Mouse (Mus musculus): Measurements from ENCODE around the gene Adssl1. TPM values are rescaled to one million over a fixed set of nuclear protein-coding genes. Genes with fewer than 3 reads are reported as not detected.

Adssl1 gene
- polyA plus RNA-seq, 1 experiment, result 34.5 TPM

DNA sequence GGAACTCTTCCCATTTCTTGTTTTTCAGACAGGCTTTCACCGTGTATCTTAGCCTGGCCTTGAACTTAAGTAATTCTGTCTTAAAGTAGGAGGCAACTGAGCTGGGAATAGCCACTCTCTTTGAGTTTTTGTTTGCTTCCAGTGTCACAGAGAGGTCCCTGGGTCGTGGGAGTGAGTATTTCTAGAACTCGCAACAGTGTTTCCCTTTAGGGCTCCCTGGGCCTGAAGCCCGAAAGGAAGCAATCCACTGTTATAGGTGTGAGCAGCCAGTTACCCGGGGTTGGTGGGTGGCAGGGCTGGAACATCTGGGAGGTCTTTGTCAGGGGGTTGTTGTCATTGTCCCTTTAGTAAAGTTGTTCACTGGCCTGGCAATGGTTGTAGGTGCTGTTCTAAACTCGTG lies 26.3 kb downstream of the Adssl1 start:
- Histone ChIP-seq H3K27ac (replicated peaks; ENCODE audit: low read depth, low read length) (no peak overlapping the region), H3K4me3 (ENCODE audit: insufficient read depth, low read depth, low read length) (no peak overlapping the region), H3K4me1 (ENCODE audit: control insufficient read depth, insufficient read depth, insufficient read length, low read length) (peaks cover 2% of the 10 kb centered on the region; the same call in 1 of the 2 replicates)

GRCm38 (mm10) chr12:112648081-112648480 lies 28.2 kb downstream of the Adssl1 start:
- H3K4me1 ChIP-seq (ENCODE audit: control insufficient read depth, insufficient read depth, insufficient read length, low read length), result peaks cover 2% of the 10 kb centered on the region; the same call in 1 of the 2 replicates
- no peak overlapping the region for H3K4me3 ChIP-seq (ENCODE audit: insufficient read depth, low read depth, low read length)
- no peak overlapping the region for H3K27ac ChIP-seq (replicated peaks; ENCODE audit: low read depth, low read length)

- H3K27ac ChIP-seq (replicated peaks; ENCODE audit: low read depth, low read length), result no peak overlapping the region
- no peak overlapping the region for H3K4me3 ChIP-seq (ENCODE audit: insufficient read depth, low read depth, low read length)
- no peaks in the 10 kb centered on the region for H3K4me1 ChIP-seq (ENCODE audit: control insufficient read depth, insufficient read depth, insufficient read length, low read length)
Observed at GRCm38 (mm10) chr12:112651778-112652439, 32.1 kb downstream of the Adssl1 start.

- no peaks in the 10 kb centered on the region for H3K4me1 ChIP-seq (ENCODE audit: control insufficient read depth, insufficient read depth, insufficient read length, low read length)
Observed at GRCm38 (mm10) chr12:112653157-112653824, 33.4 kb downstream of the Adssl1 start.

GRCm38 (mm10) chr12:112654076-112654475 lies 34.2 kb downstream of the Adssl1 start:
- Histone ChIP-seq H3K27ac (replicated peaks; ENCODE audit: low read depth, low read length) (no peak overlapping the region), H3K4me3 (ENCODE audit: insufficient read depth, low read depth, low read length) (no peak overlapping the region), H3K4me1 (ENCODE audit: control insufficient read depth, insufficient read depth, insufficient read length, low read length) (no peaks in the 10 kb centered on the region)

More at GRCm38 (mm10) chr12:112653157-112653824, 33.4 kb downstream of the Adssl1 start:
- Histone ChIP-seq H3K4me3 (ENCODE audit: insufficient read depth, low read depth, low read length) (no peak overlapping the region), H3K27ac (replicated peaks; ENCODE audit: low read depth, low read length) (no peak overlapping the region)

- Histone ChIP-seq H3K4me3 (ENCODE audit: insufficient read depth, low read depth, low read length) (no peak overlapping the region), H3K27ac (replicated peaks; ENCODE audit: low read depth, low read length) (no peak overlapping the region), H3K4me1 (ENCODE audit: control insufficient read depth, insufficient read depth, insufficient read length, low read length) (no peaks in the 10 kb centered on the region)
Observed at GRCm38 (mm10) chr12:112658619-112659018, 38.8 kb downstream of the Adssl1 start.

DNA sequence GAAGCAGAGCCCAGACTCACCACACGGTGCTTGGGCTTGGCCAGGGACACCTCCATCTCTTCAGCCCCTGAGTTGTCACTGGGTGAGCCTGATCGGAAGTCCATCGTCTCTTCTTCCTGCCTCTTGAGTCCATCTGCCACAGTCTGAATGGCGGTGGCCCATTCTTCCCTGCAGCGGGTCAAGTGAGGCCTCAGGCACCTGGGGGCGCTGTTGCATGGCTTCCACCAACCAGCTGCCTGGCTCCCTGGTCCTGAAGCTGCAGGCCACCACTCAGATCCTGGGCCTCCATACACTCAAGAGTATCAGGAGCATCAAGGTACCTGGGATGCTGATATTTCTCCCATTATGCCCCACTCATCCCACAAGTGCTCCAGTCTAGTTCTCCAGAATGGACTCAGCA lies 39.3 kb downstream of the Adssl1 start:
- no peak overlapping the region for H3K4me3 ChIP-seq (ENCODE audit: insufficient read depth, low read depth, low read length)
- H3K27ac ChIP-seq (replicated peaks; ENCODE audit: low read depth, low read length), result no peak overlapping the region
- no peaks in the 10 kb centered on the region for H3K4me1 ChIP-seq (ENCODE audit: control insufficient read depth, insufficient read depth, insufficient read length, low read length)

- H3K4me3 ChIP-seq (ENCODE audit: insufficient read depth, low read depth, low read length), result no peak overlapping the region
- H3K27ac ChIP-seq (replicated peaks; ENCODE audit: low read depth, low read length), result no peak overlapping the region
- peaks cover 11% of the 10 kb centered on the region; the same call in 1 of the 2 replicates for H3K4me1 ChIP-seq (ENCODE audit: control insufficient read depth, insufficient read depth, insufficient read length, low read length)
Observed at GRCm38 (mm10) chr12:112660576-112661326, 40.9 kb downstream of the Adssl1 start.

DNA sequence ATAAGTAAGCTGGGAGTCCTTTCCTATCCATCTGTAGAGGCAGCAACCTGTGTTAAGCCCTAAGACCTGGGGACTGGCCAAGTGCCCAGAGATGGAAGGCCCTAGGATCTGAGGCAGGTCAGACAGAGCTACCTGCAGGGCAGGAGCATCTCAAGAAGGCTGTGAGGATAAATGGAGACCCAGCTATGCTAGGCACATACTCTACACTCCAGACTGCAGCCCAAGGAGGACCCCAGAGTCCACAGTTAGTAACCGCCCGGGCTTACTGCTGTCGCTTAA lies 41.4 kb downstream of the Adssl1 start:
- Histone ChIP-seq H3K4me1 (ENCODE audit: control insufficient read depth, insufficient read depth, insufficient read length, low read length) (peaks cover 11% of the 10 kb centered on the region; the same call in 1 of the 2 replicates), H3K4me3 (ENCODE audit: insufficient read depth, low read depth, low read length) (no peak overlapping the region), H3K27ac (replicated peaks; ENCODE audit: low read depth, low read length) (no peak overlapping the region)

- no peak overlapping the region for H3K4me3 ChIP-seq (ENCODE audit: insufficient read depth, low read depth, low read length)
- H3K4me1 ChIP-seq (ENCODE audit: control insufficient read depth, insufficient read depth, insufficient read length, low read length), result peaks cover 16% of the 10 kb centered on the region
- no peak overlapping the region for H3K27ac ChIP-seq (replicated peaks; ENCODE audit: low read depth, low read length)
Observed at GRCm38 (mm10) chr12:112661851-112662250, 42.0 kb downstream of the Adssl1 start.

DNA sequence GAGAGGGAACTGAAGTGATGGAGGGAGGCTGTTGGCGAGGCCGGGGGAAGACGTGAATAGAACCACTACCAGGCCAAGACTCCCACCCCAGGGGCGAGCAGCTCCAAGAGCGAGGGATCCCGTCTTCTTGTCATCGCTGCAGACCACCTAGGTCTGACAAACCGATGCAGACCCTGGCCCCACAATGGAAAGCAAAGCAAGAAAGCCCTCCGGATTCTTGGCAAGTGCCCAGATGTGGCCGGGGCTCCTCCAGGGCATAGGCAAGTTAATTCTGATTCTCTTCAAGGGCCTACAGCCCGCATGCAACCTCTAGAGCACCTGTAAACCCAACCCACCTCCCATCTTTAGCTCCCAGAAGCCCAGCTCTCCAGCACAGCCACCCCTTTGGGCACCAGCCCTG lies 43.5 kb downstream of the Adssl1 start:
- H3K4me1 ChIP-seq (ENCODE audit: control insufficient read depth, insufficient read depth, insufficient read length, low read length), result peaks cover 26% of the 10 kb centered on the region
- H3K4me3 ChIP-seq (ENCODE audit: insufficient read depth, low read depth, low read length), result no peak overlapping the region
- H3K27ac ChIP-seq (replicated peaks; ENCODE audit: low read depth, low read length), result no peak overlapping the region

GRCm38 (mm10) chr12:112663716-112664115 lies 43.9 kb downstream of the Adssl1 start:
- H3K27ac ChIP-seq (replicated peaks; ENCODE audit: low read depth, low read length), result no peak overlapping the region
- H3K4me3 ChIP-seq (ENCODE audit: insufficient read depth, low read depth, low read length), result no peak overlapping the region
- peaks cover 30% of the 10 kb centered on the region for H3K4me1 ChIP-seq (ENCODE audit: control insufficient read depth, insufficient read depth, insufficient read length, low read length)

GRCm38 (mm10) chr12:112664124-112664523 lies 44.3 kb downstream of the Adssl1 start:
- no peak overlapping the region for H3K27ac ChIP-seq (replicated peaks; ENCODE audit: low read depth, low read length)
- peaks cover 34% of the 10 kb centered on the region for H3K4me1 ChIP-seq (ENCODE audit: control insufficient read depth, insufficient read depth, insufficient read length, low read length)
- no peak overlapping the region for H3K4me3 ChIP-seq (ENCODE audit: insufficient read depth, low read depth, low read length)

DNA sequence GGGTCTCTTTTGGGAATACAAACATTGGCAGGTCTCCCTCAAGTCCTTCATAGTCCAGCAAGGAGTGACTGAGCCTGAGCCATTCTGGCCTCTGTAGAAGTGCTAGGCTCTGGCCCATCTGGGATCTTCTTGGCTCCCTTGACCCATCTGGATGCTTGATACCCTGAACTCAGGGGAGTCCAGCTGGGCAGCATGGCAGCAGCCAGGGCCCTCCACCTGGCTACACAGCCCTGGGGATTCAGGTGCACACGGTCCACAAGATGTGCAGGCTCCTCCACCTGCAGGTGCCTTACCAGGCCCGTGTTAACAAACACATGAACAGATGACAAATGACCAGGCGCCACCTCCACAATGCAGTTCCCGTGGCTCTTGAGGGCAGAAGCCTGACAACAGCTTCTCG lies 44.8 kb downstream of the Adssl1 start:
- Histone ChIP-seq H3K4me1 (ENCODE audit: control insufficient read depth, insufficient read depth, insufficient read length, low read length) (peaks cover 35% of the 10 kb centered on the region), H3K27ac (replicated peaks; ENCODE audit: low read depth, low read length) (no peak overlapping the region), H3K4me3 (ENCODE audit: insufficient read depth, low read depth, low read length) (no peak overlapping the region)

DNA sequence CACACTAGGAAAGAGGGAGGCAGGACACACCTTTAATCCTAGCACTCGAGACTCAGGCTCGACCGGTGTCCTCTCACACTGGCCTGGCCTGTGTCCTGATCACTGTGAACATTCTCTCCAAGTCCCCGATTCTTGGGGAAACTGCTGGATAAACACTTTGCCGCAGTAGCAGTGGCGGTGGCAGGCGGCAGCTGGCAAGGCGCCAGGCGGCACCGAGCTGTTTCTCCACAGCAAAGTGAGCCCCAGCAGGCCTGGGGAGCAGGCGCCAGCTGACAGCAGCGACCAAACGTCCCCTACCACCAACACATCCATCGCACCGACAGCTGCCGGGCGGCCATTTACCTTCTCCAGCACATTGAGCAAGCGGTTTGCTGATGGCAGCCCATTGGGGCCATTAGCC lies 45.6 kb downstream of the Adssl1 start:
- Histone ChIP-seq H3K27ac (replicated peaks; ENCODE audit: low read depth, low read length) (no peak overlapping the region), H3K4me1 (ENCODE audit: control insufficient read depth, insufficient read depth, insufficient read length, low read length) (peaks cover 40% of the 10 kb centered on the region), H3K4me3 (ENCODE audit: insufficient read depth, low read depth, low read length) (no peak overlapping the region)
